In genomic region chr2:34146431-34146830, GRCm38 (mm10) we compare ENCODE assay signal across 18 mouse cellular contexts.
"Had no signal": no experiment of that assay in that cellular context is flagged by ENCODE, and none has a peak within 500 bp of the region (broad histone marks: within the 10 kb centered on the region; RNA-seq: fewer than 3 reads in every experiment).

No protein-coding gene starts in this region.

- H3K27ac ChIP-seq: gastrocnemius, adult 2 months; heart, embryonic 10.5 days; hindbrain, embryonic 12.5 days; hindbrain, embryonic 15.5 days; hindbrain, postnatal 0 days; kidney, embryonic 15.5 days; kidney, postnatal 0 days; limb, embryonic 12.5 days; liver, embryonic 13.5 days had no signal

- ATAC-seq: hindbrain, postnatal 0 days; intestine, embryonic 16.5 days had no signal

- H3K9ac ChIP-seq: heart, embryonic 12.5 days; hindbrain, embryonic 12.5 days; hindbrain, embryonic 15.5 days; kidney, embryonic 15.5 days; limb, embryonic 12.5 days; liver, embryonic 13.5 days had no signal

- DNase-seq: gastrocnemius, postnatal 10 days; kidney, adult 11 months; kidney, adult 2 months; kidney, adult 9 months; kidney, postnatal 14 days; kidney, postnatal 36 days; layer of hippocampus, adult 9-11 months; liver, embryonic 13.5 days had no signal

- H3K4me3 ChIP-seq: heart, embryonic 10.5 days; heart, embryonic 12.5 days; hindbrain, embryonic 12.5 days; hindbrain, embryonic 15.5 days; kidney, embryonic 15.5 days; limb, embryonic 12.5 days; liver, embryonic 13.5 days had no signal

- H3K9me3 ChIP-seq: heart, embryonic 10.5 days; heart, embryonic 12.5 days; hindbrain, embryonic 12.5 days; hindbrain, embryonic 15.5 days; kidney, embryonic 15.5 days; limb, embryonic 12.5 days; liver, embryonic 13.5 days had no signal

- H3K4me1 ChIP-seq: heart, embryonic 10.5 days; heart, embryonic 12.5 days; liver, embryonic 13.5 days had no signal

- H3K27me3 ChIP-seq: heart, embryonic 12.5 days; hindbrain, embryonic 12.5 days; hindbrain, embryonic 15.5 days; kidney, embryonic 15.5 days; liver, embryonic 13.5 days had no signal

- H3K4me2 ChIP-seq: heart, embryonic 12.5 days; hindbrain, embryonic 12.5 days; hindbrain, embryonic 15.5 days; kidney, embryonic 15.5 days; limb, embryonic 12.5 days; liver, embryonic 13.5 days had no signal

- H3K36me3 ChIP-seq: heart, embryonic 10.5 days; heart, embryonic 12.5 days; hindbrain, embryonic 12.5 days; hindbrain, embryonic 15.5 days; kidney, embryonic 15.5 days; limb, embryonic 12.5 days; liver, embryonic 13.5 days had no signal
